Mouse (Mus musculus): ENCODE measurements around the gene Inpp5a. TPM values are rescaled to one million over a fixed set of nuclear protein-coding genes. Genes with fewer than 3 reads are reported as not detected.

Inpp5a gene
- polyA plus RNA-seq, 1 experiment from 2014 or later, result 29.1 TPM

DNA sequence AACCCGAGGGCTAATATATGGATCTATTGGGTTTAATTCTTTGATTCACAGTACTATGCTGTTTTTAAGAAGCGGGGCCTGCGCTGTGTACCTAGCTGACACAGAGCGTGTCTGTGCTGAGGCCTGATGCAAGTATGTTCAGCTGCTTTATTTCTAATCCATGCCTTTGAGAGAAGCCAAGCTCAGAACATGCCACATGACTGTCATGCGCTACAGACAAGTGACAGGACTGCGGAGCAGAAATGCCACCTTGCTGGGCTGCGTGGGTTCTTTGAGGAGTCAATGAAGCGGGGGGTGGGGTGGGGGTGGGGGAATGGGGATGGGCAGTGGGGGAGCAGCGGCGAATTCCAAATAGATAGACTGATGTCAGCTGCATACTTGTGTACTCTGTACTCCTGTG is 73.2 kb downstream of the Inpp5a start:
- no peaks in the 10 kb centered on the region for H3K36me3 ChIP-seq (ENCODE audit: control insufficient read depth, insufficient read depth)
- 85% methylated on average over 10 of the region's 10 CpGs for WGBS
- no peaks in the 10 kb centered on the region for H3K9me3 ChIP-seq (ENCODE audit: control insufficient read depth)
- no peak for ATAC-seq
- TF ChIP-seq CTCF (IDR thresholded peaks at IDR 0.05; ENCODE audit: low read depth), result no peak
- no peak overlapping the region for H3K4me3 ChIP-seq (ENCODE audit: low read depth, low read length)
- no peak overlapping the region for H3K27ac ChIP-seq (ENCODE audit: low read depth, low read length)
- no peaks in the 10 kb centered on the region for H3K27me3 ChIP-seq (replicated peaks; ENCODE audit: control insufficient read depth, insufficient read depth, low read length)
- H3K4me1 ChIP-seq (replicated peaks; ENCODE audit: control insufficient read depth, insufficient read depth, low read length), result 0 out of 2 replicates have a peak, but pooled peaks cover 2% of the 10 kb centered on the region
- no peak overlapping the region for H3K9ac ChIP-seq (ENCODE audit: low read depth, low read length)
- H3K4me2 ChIP-seq (replicated peaks; ENCODE audit: low read depth), result no peak overlapping the region

DNA sequence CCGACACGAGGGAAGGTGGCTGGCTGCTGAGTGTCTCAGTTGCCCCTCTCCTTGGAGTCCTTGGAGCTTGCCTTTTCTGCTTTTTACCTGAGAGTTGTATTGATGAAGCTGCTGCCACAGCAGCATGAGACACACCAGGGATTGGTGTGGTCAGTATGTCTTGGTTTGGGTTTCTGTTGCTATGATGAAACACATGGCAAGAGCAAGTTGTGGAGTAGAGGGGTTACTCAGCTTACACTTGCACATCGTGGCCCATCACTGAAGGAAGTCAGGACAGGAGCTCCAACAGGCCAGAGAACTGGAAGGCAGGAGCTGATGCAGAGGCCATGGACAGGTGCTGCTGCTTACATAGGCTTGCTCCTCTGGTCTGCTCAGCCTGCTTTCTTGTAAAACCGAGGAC is 76.6 kb downstream of the Inpp5a start:
- no peak overlapping the region for H3K4me3 ChIP-seq (ENCODE audit: low read depth, low read length)
- peaks cover 10% of the 10 kb centered on the region; the same call in 1 of the 2 replicates for H3K4me1 ChIP-seq (replicated peaks; ENCODE audit: control insufficient read depth, insufficient read depth, low read length)
- H3K36me3 ChIP-seq (ENCODE audit: control insufficient read depth, insufficient read depth), result peaks cover 3% of the 10 kb centered on the region; the same call in 1 of the 2 replicates
- no peak for ATAC-seq
- 84% methylated on average over 4 of the region's 4 CpGs for WGBS
- no peaks in the 10 kb centered on the region for H3K27me3 ChIP-seq (replicated peaks; ENCODE audit: control insufficient read depth, insufficient read depth, low read length)
- H3K9me3 ChIP-seq (ENCODE audit: control insufficient read depth), result no peaks in the 10 kb centered on the region
- no peak overlapping the region for H3K4me2 ChIP-seq (replicated peaks; ENCODE audit: low read depth)
- no peak for TF ChIP-seq CTCF (IDR thresholded peaks at IDR 0.05; ENCODE audit: low read depth)
- no peak overlapping the region for H3K9ac ChIP-seq (ENCODE audit: low read depth, low read length)
- H3K27ac ChIP-seq (ENCODE audit: low read depth, low read length), result no peak overlapping the region

DNA sequence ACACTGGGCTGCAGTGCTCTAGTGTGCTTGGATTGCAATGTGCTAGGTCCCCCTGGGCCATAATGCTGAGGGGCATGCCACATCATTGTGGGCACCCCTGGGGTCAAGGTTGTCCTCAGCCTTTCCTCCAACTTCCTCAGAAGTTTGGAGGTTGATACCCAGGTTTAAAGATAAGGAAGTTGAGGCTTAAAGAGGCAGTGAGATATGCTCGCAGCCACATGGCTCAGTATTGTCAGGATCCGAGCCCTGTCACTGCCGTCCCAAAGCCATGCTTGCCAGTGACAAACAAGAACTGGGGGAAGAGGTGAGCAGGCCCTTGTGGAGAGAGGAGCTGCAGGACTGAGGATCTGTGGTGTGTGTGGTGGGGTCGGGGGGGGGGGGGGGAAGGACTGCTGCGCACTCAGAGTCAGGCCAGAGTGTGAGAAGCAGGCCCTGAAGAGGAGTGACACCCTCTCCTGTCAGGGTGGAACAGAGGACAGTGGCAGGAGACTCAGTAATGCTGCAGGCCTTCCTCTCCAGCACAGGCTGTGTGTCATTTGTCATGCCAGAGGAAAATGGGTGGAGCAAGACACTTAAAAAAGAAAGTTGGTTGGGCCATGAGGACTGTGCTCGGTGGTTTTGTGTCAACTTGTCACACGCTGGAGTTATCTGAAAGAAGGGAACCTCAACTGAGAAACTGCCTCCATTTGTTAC is 77.7 kb downstream of the Inpp5a start:
- Histone ChIP-seq H3K4me2 (replicated peaks; ENCODE audit: low read depth) (no peak overlapping the region), H3K9ac (ENCODE audit: low read depth, low read length) (no peak overlapping the region), H3K4me1 (replicated peaks; ENCODE audit: control insufficient read depth, insufficient read depth, low read length) (peaks cover 10% of the 10 kb centered on the region; the same call in 1 of the 2 replicates), H3K27me3 (replicated peaks; ENCODE audit: control insufficient read depth, insufficient read depth, low read length) (no peaks in the 10 kb centered on the region), H3K9me3 (ENCODE audit: control insufficient read depth) (no peaks in the 10 kb centered on the region), H3K36me3 (ENCODE audit: control insufficient read depth, insufficient read depth) (peaks cover 3% of the 10 kb centered on the region; the same call in 1 of the 2 replicates), H3K27ac (ENCODE audit: low read depth, low read length) (no peak overlapping the region), H3K4me3 (ENCODE audit: low read depth, low read length) (no peak overlapping the region)
- 42% methylated on average over 6 of the region's 7 CpGs for WGBS
- TF ChIP-seq CTCF (IDR thresholded peaks at IDR 0.05; ENCODE audit: low read depth), result no peak
- no peak for ATAC-seq

DNA sequence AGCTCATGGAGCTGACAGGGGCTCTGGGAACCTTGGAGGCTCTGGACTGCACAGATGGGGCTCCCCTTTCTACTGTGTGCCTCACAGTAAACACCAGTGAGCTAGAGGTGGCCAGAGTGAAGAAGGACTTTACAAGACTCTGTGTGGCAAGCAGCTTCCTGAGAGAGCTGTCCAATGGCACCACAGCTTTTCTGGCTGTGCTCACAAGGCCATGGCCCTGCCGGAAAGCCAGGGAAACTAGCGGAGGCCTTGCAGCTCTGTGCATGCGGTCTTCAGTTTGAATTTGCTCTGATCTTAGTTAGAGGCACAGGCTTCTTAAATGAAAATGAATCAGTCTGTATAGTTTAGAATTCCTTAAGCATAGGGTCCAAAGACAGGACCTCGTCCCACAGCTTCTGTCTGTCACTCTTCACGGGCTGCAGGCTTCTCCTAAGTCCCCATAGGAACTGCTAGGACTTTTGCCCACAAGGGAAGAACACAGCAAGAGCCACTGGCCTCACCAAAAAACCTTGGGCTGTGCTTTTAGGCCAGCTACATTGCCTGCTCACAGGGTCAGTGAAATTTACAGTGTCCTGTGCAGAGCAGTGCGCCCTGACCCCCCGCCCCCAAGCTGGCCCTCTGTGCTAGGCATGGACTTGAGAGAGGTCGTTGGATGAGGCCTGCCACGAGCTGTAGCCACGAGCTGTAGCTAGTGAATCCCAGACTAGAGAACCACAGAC is 78.4 kb downstream of the Inpp5a start:
- Histone ChIP-seq H3K4me3 (ENCODE audit: low read depth, low read length) (no peak overlapping the region), H3K27ac (ENCODE audit: low read depth, low read length) (no peak overlapping the region; the same call in 1 of the 2 replicates), H3K27me3 (replicated peaks; ENCODE audit: control insufficient read depth, insufficient read depth, low read length) (no peaks in the 10 kb centered on the region), H3K9me3 (ENCODE audit: control insufficient read depth) (no peaks in the 10 kb centered on the region), H3K36me3 (ENCODE audit: control insufficient read depth, insufficient read depth) (peaks cover 3% of the 10 kb centered on the region; the same call in 1 of the 2 replicates), H3K9ac (ENCODE audit: low read depth, low read length) (no peak overlapping the region), H3K4me1 (replicated peaks; ENCODE audit: control insufficient read depth, insufficient read depth, low read length) (peaks cover 10% of the 10 kb centered on the region; the same call in 1 of the 2 replicates), H3K4me2 (replicated peaks; ENCODE audit: low read depth) (no peak overlapping the region)
- no peak for TF ChIP-seq CTCF (IDR thresholded peaks at IDR 0.05; ENCODE audit: low read depth)
- ATAC-seq, result no peak
- WGBS, result 71% methylated on average over 10 of the region's 10 CpGs

DNA sequence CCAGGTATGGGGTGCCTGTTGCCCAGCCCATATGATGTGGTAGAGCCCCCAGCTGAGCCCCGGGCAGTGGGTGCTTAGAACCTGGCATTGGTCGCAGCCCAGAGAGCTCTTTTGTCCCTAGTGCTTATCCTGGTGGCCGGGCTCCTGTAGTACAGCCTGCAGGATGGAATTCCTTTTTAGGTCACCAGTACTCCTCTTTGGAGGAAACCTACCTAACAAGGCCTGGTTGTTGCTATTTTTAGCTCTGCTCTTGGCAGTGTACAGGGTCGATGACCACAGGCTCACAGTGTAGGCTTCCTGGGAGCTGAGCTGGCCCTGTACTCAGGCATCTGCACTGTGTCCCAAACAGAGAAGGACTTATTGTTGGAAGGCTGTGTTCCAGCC is 79.0 kb downstream of the Inpp5a start:
- no peak for ATAC-seq
- WGBS, result 51% methylated on average over 4 of the region's 4 CpGs
- TF ChIP-seq CTCF (IDR thresholded peaks at IDR 0.05; ENCODE audit: low read depth), result peak; percentile 49; the same call in 1 of the 2 replicates
- Histone ChIP-seq H3K9me3 (ENCODE audit: control insufficient read depth) (no peaks in the 10 kb centered on the region), H3K4me2 (replicated peaks; ENCODE audit: low read depth) (no peak overlapping the region), H3K36me3 (ENCODE audit: control insufficient read depth, insufficient read depth) (peaks cover 3% of the 10 kb centered on the region; the same call in 1 of the 2 replicates), H3K9ac (ENCODE audit: low read depth, low read length) (no peak overlapping the region), H3K4me1 (replicated peaks; ENCODE audit: control insufficient read depth, insufficient read depth, low read length) (peaks cover 10% of the 10 kb centered on the region; the same call in 1 of the 2 replicates), H3K4me3 (ENCODE audit: low read depth, low read length) (no peak overlapping the region), H3K27me3 (replicated peaks; ENCODE audit: control insufficient read depth, insufficient read depth, low read length) (no peaks in the 10 kb centered on the region), H3K27ac (ENCODE audit: low read depth, low read length) (no peak overlapping the region; the same call in 1 of the 2 replicates)

DNA sequence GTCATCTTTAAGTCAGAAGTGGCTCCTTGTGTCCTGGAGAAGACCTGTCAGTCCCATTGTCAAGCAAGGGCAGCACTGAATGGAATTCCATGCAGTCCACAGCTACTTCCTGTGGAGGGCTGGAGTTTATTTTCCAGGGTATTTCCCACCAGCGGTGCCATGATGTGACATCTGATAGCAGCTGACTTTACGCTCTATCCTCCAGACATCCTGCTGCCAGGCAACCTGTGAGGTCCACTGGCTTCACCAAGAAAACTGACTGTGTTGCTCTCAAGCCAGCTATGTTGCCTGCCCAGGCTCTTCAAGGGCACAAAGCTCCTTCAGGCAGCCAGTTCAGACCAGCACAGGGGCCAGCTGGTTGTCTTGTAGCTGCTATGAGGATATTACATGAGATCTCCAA is 79.5 kb downstream of the Inpp5a start:
- Histone ChIP-seq H3K27me3 (replicated peaks; ENCODE audit: control insufficient read depth, insufficient read depth, low read length) (no peaks in the 10 kb centered on the region), H3K36me3 (ENCODE audit: control insufficient read depth, insufficient read depth) (peaks cover 3% of the 10 kb centered on the region; the same call in 1 of the 2 replicates), H3K4me2 (replicated peaks; ENCODE audit: low read depth) (no peak overlapping the region), H3K27ac (ENCODE audit: low read depth, low read length) (no peak overlapping the region), H3K4me1 (replicated peaks; ENCODE audit: control insufficient read depth, insufficient read depth, low read length) (peaks cover 10% of the 10 kb centered on the region; the same call in 1 of the 2 replicates), H3K9ac (ENCODE audit: low read depth, low read length) (no peak overlapping the region), H3K9me3 (ENCODE audit: control insufficient read depth) (no peaks in the 10 kb centered on the region), H3K4me3 (ENCODE audit: low read depth, low read length) (no peak overlapping the region)
- TF ChIP-seq CTCF (IDR thresholded peaks at IDR 0.05; ENCODE audit: low read depth), result no peak
- 44% methylated on average over 2 of the region's 2 CpGs for WGBS
- ATAC-seq, result no peak

Measured in intestine, postnatal 0 days (tissue).